Mouse (Mus musculus) adrenal gland, adult (tissue): ENCODE measurements at regions not wholly inside any gene's neighbourhood (a gene's known extent, or its start where the extent isn't known, plus 50 kb on each side); places are given as distances from the start of the nearest gene placed in this dataset.

Experiments
- DNase-seq, 2 experiments: peaks; one replicate each; pipeline ENCODE4 v3.0.0; 2022 to 2023; ENCODE audit warnings: low spot score in 1 of 2; ENCODE audit not compliant: inconsistent age in 2 of 2

DNA sequence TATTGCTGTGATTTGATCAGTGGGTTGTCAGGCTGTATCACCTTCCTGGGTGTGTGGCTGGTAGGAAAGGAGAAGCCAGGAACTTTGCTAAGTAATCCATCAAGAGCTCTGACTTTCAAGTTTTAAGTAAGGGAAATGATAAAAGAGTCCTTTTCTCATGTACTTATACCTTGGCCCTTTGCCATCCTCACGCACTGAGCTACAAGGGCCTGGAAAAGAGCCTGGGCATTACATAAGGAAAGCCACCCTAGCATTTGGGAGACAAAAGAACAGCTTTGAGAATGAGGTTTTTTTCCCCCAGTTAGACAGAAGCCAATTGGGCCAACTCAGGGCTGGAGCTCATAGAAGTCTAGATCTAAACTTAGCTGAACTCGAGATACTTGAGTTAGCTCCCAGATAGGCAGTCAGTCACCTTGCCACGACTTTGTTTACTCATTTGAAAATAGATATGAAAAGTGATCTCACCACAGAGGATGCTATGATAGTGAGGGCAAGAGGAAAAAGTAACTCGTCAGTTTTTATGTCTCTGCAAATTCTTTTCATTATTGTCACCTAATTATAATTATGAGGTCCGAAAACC, 457.4 kb upstream of the Mpdz start:
- DNase-seq = peak in 1 of 2 experiments; percentile 54

DNA sequence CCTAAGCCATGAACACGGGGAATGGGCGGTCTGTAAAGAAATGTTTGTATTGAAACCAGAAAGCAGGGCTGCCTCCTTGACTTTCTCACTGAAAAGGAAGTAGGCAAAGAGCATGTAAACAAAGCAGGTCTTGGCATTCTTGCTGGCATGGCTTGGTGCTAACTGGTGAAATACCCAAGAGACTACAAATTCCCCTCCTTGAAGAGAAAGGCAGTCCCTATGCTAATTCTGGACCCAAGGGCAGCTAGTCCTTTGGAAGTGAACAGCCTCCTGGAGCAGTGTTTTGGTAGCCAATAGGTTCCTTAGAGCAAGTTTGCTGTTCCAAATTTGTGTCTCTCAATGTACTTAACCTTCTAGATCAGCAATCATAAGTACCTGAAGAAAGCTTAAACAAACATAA, 456.0 kb upstream of the Mpdz start:
- DNase-seq = peak in 1 of 2 experiments; percentile 48

DNA sequence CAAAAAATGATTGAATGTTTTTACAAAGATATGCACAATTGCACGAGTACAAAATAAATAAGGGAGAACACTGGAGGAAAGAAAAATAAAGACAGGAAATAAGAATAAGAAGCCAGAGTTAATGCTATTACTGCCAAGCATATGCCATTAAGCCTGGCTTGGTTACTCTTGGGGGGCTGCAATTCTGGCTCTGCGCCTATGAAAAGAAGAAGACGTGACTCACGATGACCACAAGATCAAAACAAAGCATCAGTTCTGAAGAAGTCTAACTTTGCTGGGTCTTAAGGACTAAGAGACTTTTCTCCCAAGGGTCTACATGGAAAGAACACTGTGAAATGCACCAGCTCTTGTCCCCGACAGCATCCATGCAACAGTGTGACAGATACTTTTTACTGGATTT, 454.8 kb upstream of the Mpdz start:
- peak in 1 of 2 experiments; percentile 12 for DNase-seq

- DNase-seq = no peak
Observed at GRCm38 (mm10) chr4:81868941-81869340, 426.3 kb upstream of the Mpdz start.

DNA sequence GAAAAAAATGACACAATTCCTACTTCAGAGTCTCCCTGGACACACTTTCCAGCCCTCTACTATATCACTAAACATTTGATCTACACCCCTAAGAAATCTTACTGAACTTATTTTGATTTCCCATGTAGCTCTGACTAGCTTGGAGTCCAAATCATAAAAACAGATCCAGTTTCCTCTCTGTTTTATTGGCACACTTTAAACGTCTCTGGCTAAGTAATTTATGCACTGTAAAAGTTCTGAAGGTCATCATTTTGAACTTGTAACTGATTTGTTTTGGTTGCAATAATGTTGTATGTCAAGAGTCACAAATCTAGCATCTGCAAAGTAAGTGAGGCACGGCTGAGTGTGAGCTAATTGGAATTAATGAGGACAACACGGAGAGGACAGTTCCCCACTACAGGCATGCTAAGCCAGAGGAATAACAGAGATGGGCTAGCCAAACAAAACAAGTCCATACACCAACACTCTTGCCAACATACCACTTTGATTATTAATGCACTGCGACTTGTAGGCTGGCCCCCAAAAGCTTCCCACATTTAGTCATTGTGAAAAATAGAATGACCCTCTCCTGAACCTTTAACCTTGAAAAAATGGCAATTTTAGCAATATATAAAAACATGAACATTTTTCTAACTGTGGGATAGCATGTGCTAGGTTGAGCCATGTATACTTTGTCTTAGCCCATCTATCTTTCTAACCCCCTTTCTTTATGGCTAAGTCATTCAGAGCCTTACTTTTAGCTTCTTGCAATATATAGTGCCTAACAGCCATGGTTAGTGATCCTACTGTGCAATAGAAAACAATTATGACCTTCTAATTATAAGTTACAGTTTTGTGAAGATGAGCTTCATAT, 399.3 kb upstream of the Mpdz start:
- DNase-seq = no peak

- DNase-seq = peak; percentile 6 to 46
Observed at GRCm38 (mm10) chr4:81829972-81830371, 387.4 kb upstream of the Mpdz start.

DNA sequence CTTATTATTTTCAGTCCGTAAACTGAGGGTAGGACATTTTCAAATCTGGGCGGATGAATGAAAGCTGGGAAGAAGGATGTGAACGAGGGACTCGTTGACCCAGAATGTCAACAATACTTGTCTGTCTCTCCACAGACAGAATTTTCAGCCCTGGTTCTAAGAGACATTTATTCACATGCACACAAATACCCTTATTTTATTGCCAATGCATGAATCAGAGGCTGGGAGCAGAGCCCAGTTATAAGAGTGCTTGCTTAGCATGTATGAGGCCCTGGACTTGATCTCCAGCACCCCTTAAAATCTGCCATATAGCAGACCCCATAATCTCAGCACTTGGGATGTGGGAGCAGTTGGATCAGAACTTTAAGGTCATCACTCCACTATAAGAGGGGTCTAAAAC, 384.8 kb upstream of the Mpdz start:
- no peak for DNase-seq

DNA sequence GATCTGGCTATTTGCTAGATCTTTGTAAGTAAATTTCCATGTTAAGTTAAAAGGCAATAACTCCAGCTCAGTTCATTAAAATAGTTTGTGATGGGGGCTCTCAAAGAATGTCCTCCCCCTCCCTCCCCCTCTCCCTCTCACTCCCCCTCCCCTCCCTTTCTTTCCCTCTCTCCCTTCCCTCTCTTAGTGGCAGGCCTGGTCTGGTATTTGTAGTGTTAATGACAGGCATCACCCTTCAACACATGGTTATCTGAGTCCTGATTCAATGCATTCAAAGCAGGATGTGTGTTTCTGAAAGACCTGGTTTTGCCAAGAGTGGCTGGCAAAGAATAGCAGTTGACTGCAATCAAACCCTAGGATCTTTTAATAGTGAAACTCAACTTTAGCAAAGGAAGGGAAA, 383.4 kb upstream of the Mpdz start:
- DNase-seq = no peak

DNA sequence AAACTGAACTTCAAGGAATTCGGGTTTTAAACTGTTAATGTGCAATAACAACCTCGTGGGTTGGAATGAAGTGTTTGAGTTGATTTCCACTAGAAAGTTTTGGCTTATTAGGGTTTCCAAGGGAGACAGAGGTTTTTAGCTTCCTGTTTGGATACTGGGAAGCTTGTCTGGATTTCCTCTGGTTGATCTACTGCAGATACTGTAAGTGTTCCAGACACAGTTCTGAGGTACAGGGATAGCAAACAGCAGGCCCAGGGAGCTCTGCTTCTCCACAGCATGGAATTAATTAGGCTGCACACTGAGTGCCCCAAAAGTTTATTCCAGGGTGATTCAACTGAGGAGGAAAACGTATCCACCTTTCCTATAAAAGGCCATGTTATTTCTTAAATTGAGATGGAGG, 381.0 kb upstream of the Mpdz start:
- DNase-seq = no peak

DNA sequence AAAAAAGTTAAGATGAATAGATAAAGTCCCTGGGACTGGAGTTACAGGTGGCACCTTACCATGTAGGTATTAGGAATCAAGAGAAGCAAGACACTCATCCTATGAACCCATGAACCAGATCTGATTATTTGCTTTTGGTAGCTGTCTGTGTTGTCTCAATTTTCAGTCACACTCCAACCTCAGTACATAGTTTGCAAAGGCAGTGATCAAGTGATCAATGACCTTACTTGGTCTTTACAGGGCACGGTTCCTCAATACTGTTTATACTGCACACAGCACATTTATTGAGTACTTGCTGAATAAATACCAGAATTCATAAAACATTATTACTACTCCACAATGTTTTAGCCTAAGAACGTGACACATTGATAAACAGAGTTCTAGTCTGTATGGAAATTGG, 346.7 kb upstream of the Mpdz start:
- no peak for DNase-seq

- no peak for DNase-seq
Observed at GRCm38 (mm10) chr4:81788636-81789035, 346.0 kb upstream of the Mpdz start.

DNA sequence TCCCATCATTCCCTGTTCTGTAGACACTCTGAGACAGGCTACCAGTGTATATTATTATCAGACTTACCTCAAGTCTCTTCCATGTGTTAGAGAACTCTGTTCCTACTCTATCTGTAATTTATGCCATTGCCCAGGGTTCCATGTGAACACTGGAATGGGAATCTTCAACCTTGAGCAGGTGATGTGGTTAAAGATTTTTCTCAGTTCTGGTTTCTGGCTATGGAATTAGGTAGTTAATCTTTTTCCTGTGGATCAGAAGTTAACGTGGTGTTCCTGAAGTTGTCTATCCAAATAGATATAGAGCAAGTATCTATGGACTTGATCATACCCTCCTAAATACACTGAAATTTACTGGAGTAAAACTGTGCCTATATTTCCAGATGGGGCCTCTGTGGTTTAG, 339.4 kb upstream of the Mpdz start:
- DNase-seq = no peak

- DNase-seq = no peak
Observed at GRCm38 (mm10) chr4:81766705-81767104, 324.1 kb upstream of the Mpdz start.

GRCm38 (mm10) chr4:81764026-81764867, 321.6 kb upstream of the Mpdz start:
- DNase-seq = peak in 1 of 2 experiments; percentile 36

DNA sequence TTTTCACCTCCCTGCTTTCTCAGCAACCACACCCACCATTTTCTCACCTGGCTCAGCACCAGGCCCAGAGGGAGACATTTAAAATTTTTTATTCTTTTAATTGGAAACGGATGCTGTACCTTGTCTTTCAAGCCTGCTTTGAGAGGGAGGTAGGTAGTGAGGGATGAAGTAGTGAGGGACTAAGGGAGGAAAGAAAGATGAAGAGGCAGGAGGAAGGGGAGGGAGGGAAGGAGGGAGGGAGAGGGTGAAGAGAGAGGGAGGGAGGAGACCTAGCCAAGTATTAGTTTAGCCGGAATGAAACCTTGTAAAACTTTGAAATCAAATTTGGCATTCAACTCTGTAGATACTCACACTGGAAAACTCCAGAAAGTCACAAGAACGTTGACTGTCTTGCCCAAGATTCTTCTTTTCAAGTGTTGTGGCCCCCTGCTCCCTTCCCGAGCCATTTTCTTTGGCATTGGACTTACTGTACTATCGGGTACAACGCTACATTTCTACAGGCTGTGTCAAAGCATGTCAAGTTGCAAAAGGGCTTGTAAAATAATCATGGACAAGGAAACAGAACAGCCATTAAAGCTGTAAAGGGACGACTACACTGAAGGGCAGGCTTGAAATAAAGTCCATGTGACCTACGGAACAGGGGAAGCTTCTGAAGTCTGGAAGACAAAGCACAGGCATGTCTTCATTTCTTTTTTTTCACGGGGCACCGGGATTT, 320.9 kb upstream of the Mpdz start:
- DNase-seq = no peak

DNA sequence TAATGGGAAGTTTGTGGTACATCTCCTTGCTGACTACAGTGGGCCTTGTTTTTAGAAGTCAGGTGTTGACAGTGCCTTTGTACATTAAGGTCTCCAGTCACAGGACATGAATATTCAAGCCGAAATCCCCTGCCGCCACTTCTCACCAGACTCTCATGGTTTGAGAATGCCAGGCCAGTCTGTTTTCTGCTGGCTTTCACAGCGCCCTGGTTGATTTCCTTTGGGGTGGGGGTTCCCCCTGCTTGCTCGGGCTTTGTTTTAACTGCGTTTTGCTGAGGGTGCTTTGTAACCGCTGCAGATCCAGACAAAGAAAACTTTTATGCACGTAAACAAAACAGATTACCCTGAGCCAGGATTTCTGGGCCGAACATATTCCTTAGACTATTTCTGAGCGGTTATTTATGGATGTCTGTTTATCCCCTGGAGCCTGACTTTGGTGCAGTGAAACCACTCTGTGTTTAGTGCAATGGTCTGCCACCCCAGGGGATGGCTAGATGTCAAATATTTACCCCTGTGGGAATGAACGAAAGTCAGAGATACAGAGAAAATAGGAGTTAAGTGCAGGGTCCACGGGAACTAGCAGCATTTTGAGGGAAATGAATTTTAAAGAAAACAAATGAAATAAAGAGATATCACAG, 320.1 kb upstream of the Mpdz start:
- DNase-seq = no peak

DNA sequence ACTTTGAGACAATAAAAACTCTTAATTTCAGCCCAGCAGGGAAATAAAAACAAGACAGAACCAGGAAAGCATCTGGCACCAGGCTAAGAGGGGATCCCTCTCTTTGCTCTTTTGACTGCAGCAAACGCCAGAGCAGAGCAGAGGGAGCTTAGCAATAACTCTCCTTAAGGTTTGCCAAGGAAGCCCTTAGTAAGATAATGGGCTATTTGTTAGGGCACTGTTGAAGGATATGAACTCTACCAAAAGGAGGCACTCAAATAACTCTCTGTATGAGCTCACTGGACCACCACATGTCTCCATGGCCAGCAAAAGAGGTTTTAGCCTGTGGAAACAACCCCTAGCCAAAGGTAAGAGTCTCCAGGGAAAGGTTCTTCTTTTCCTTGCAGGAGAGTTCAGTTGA, 315.3 kb upstream of the Mpdz start:
- DNase-seq = no peak

DNA sequence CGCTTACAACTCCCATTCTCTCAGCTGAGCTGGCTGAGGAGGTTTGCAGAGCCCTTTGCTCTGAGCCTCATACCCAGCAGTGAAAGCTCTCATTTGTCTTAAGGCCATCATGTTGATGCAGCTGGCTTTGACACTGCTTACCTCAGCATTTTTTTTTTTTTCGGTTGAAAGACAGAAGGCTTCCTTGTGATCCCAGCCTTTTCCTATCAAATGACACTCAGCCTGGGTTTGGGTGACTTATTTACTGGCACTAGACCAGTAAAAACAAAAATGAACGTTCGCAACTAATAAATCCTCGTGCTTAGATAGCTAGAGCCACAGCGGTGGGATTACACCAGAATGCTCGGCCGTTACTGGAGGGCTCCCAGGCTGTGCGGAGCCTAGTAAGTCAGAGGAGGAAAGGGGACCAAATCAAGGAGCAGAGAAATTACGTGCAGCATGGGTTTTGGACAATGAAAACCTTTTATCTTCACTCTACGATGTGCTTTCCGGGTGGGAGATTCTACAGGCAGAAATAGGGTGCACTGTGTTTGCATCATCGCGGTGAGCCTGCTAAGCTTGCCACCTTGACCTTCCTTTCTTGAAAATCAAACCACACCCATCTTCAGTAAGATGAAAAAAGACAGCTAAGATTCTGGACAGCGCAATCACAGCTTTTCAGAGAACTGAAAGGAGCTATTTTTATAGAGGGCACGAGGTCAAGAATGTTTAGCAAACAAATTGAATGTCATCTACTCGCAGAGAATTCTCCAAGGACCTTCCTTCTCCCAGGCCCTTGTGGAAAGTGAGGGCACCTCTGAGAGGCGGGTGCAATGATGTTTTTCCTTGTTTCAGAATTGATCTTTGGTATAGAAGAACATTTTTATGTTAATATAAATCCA, 302.3 kb upstream of the Mpdz start:
- peak; percentile 23 to 76 for DNase-seq

DNA sequence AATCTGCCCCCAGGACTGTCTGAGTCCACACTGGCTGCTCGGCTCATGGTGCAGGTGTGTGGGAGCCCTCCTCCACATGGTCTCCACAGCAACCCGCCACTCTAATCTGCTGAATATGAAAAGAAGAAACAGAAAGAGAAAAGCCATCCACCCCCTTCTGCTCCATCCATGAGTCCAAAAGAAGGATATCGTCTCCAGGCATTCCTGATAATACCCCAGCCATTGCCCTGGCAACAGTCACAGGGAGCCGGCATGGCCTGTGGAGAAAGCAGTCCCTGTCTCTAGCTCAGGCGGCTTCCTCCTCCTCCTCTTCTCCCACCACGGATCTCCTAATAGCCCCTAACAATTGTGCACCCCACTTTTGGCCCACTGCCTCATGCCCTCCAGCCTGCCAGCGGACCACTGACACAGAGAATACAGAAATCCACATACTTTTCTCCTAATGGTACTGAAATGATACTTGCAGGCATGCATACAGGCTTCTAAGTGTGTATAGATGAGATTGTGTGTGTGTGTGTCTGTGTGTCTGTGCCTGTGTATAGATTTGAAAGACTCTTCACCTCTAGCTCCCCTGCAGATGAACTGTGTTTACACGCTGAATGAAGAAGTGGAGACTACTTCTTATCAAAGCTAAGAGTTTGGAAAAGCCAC, 301.5 kb upstream of the Mpdz start:
- DNase-seq = no peak
